Mouse (Mus musculus) adrenal gland, adult 8-10 months (tissue): ENCODE data around the gene Pate4. TPM values are rescaled to one million over a fixed set of nuclear protein-coding genes. Genes with fewer than 3 reads are reported as not detected.
A peak's percentile ranks its signal among the peaks of the same experiment; 100 is the strongest.
"Not testable (repeated sequence)": the region's sequence is repeated elsewhere in the genome, so short reads cannot be mapped to it uniquely, and the experiment has no call there.

Experiments used
- DNase-seq: peaks from one replicate; pipeline ENCODE4 v3.0.0; 2022
- total RNA-seq, 4 experiments: library from RNA; stranded (reverse); gene quantifications; 2 replicates each; pipeline ENCODE4 v1.2.4; 2022

Pate4 gene
- total RNA-seq, result not detected

DNA sequence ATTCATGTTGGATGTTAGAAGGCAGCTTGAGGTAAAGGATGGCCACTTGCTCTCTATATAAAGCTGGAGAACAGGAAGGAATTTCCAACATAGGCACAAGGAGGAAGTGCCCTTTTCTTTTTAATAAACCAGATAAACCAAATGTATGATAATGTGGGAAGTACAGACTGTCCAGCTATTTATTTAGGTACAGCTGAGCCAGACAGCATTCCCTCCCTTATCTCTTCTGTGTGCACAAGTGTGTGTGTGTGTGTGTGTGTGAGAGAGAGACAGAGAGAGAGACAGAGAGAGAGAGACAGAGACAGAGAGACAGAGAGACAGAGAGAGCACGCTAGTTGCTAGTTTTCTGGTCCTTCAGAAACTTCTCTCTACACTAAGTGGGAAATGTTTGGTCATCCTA lies at the start of gene Pate4:
Pate4 (minus strand) TSS at position 101 of the 400 bp plus-strand sequence.
- DNase-seq, result no peak

DNA sequence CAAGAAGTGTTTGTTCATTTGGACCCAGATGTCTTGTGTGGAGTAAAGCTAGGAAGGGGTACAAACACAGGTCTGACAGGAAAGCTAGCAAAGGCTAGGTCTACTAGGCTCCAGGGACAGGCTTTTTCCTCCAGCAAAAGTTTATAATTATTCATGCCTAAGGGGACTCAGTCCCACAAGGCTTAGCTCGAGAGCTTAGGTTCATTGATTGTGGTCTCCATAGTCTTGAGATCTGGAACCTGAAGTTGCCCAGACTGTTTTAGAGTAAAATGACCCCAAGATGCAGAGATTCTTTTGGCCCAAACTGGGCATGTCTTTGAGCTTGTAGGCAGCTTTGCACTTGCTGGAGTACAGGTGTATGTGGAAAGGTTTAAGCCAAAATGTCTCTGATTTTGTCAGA lies 36.4 kb upstream of the Pate4 start, which contains the start of gene Pate3:
Pate3 (minus strand) TSS at position 101 of the 400 bp plus-strand sequence.
- DNase-seq, result no peak

DNA sequence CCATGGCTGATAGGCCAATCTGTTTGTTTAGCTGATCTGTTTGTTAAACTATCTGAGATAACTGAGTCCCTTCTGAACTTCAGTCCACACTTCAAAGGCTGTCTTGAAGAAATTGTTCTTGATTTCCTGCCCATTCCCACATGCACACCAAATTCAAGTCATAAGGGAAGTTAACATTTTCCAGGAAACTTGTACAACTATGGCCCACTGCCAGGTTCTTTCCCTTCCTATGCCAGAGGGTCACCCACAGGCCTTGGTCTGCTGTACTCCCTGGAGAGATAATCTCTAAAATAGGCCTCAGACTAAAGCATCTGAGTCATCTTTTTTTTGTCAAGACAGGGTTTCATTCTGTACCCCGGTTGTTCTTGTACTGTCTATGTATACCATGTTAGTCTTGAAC lies 21.2 kb upstream of the Pate4 start:
- no peak for DNase-seq

DNA sequence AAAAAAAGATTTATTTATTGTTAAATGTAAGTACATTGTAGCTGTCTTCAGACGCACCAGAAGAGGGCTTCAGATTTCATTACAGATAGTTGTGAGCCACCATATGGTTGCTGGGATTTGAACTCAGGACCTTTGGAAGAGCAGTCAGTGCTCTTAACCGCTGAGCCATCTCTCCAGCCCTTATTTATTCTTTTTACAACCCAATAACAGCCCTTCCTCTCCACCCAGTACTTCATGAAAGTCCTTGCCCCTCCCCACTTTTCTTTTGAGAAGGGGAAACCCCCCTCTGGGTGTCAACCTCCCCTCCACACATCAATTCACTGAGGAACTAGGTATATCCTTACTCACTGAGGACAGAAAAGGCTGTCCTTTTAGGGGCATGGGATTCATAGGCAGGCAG lies 5.0 kb upstream of the Pate4 start:
- DNase-seq, result not testable (repeated sequence)

DNA sequence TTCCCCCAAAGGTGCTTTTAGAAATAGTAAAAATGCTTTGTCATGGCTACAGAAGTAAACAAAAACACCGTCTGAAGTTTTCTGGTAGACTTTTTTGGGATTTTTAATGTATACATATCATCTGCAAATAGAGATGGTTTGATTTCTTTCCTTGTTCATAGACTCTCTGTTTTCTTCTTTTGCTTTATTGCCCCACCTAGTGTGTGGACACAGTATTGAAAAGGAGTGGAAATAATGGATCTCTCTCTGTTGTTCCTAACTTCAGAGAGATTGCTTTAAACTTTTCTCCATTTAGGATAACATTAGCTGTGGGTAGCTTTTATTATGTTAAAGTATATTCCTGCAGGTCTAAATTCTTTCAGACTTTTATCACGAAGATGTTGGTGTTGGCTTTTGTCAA lies 2.3 kb upstream of the Pate4 start:
- DNase-seq, result no peak

GRCm38 (mm10) chr9:35607647-35608405 lies 3.9 kb downstream of the Pate4 start:
- no peak for DNase-seq

- DNase-seq, result no peak
Observed at GRCm38 (mm10) chr9:35592903-35593302, 18.8 kb downstream of the Pate4 start.

DNA sequence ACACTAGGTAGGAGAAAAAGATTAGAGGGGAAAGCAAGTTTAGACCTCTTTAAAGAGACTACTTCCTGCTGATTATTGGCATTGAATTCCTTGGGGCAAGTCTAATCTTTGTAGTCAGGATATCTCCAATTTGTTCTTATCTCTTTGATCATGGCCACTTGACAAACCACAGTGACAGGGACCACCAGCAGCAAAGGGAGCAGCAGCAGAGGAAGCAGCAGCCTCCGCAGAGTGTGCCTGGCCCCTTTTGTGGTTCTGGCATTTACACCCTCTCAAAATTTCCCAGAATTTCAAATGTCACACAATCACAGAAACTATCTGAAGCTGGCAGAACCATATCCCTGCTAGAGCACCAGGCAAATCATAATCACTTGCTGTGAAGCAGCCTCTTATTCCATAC lies 24.1 kb downstream of the Pate4 start:
- no peak for DNase-seq

- no peak for DNase-seq
Observed at GRCm38 (mm10) chr9:35574416-35574815, 37.3 kb downstream of the Pate4 start.

DNA sequence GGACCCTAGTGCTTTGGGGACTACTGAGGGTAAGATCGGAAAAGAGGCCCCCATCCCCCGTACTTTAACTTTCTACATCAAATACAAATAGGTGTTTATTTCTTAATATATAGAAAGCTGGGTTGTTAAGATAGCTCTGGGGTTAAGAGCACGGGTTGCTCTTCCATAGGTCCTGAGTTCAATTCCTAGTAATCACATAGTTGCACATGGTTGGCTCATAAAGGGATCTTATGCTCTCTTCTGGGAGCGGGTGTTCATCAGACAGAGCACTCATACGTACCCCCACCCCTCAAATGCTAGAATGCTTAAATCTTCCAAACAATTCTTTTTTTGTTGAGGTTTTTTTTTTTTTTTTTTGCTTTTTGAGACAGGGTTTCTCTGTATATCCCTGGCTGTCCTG lies 41.1 kb downstream of the Pate4 start:
- DNase-seq, result no peak

DNA sequence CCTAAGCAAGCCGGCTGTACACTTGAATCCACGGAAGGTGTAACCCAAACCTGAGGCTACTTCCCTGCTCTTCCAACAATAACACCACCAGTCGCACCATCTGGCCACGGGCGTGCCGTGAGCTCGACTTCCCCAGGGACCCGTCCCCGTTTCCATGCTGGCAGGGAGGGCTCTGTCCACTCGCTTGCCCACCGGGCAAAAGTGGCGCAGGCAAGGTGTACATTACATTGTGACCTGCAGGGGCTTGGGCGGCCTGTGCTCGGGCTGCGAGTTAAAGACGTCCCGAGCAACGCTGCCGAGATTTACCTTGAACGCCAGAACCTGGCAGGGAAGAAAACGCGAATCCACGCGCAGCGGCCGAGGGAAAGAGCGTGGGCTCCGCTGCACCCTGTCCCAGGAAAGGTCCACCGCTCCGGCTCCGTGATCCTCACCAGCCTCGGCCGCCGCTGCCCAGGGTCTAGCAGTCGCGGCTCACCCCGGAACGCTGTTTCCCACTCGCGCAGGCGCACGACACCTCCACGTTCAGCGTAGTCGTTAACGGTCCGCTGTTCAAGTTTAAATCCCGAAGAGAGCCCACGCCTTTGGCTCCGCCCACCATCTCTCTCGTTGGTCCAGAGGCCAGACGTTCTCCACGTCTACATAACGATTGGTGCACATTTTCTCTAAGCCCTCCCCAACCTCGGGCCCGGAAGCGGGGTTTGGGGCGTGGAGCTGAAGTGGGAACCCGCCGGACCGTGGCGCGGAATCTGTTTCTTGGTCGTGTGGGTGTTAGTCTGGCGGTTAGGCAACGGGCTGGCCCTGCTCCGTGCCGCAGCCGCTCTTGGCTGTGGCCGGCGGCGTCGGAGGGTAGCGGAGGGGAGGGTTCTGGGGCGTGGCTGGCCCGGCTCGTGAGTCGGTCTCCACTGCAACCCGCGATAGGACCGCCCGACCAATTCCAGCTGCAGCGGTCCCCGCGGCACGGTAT lies 41.9 kb downstream of the Pate4 start, which contains the start of the genes Pate2 and Hyls1:
Pate2 (plus strand) TSS at position 714 of the 964 bp plus-strand sequence.
Hyls1 (minus strand) TSS at position 828 of the 964 bp plus-strand sequence.
- peak; percentile 94 for DNase-seq

DNA sequence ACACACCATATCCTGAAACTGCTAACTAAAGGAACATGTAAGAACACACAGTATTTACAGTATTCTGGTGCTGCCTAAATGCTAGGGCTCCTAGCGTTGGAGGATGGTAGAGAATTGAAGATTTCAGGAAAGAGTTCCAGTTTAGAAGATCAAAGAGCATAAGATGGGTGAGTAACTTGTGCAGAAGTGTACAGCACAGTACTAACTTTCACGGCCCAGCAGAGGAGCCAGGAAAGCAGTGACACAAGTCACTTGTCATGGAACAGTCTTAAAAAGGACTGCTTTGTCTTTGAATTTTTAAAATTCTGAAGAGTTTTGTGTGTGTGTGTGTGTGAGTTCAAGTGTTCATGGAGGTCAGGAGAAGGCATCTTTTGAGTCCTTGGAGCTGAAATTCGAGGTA lies 43.7 kb downstream of the Pate4 start:
- DNase-seq, result no peak

- DNase-seq, result no peak
Observed at GRCm38 (mm10) chr9:35564536-35565240, 47.1 kb downstream of the Pate4 start.

GRCm38 (mm10) chr9:35561583-35561982 lies 50.2 kb downstream of the Pate4 start:
- DNase-seq, result no peak

- DNase-seq, result no peak
Observed at GRCm38 (mm10) chr9:35561076-35561475, 50.7 kb downstream of the Pate4 start.

DNA sequence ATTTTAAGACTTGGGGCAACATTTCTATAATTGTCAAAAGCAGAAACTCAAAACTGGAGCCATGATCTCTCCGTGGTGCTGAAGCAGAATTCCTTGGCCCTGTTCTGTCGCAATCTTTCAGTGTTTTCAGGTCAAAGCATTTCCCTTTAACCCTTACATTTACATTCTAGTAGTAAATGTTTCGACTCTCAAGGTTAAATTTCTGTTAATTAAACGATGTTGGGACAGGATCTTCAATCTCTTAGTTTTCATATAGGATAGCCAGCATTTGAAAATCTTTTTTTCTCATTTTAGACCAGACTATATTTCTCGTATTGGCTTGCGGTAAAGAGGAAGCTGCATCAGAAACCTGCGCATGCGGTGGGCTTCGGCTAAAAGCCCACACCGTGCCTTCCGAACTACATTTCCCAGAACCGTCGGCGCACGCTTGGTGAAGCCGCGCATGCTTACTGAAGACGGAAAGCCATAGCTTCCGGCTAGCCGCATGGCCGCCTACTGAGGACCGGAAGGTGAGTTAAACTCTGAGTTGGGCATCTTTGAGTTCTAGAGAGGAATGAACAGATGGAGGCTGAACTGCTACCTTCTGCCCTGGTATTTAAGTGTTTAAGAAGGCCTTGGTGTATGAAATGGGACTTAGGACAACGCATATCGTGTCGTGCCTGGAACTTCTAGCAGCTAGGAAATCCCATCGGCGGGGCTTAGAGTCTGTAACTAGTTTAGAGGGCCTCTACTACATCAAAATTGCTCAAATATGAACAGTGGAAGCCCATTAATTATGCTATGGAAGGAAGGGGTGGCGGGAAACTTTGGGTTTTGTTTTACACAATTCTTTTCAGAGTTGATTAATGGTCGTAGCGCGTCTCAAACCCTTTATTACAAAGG lies 52.5 kb downstream of the Pate4 start:
- DNase-seq, result peak; percentile 66

- peak; percentile 7 for DNase-seq
Observed at GRCm38 (mm10) chr9:35558257-35559008, 53.3 kb downstream of the Pate4 start, which contains the start of the genes Ddx25 and Pus3. Gene Ddx25, minus strand, starts transcription at chr9:35558528. Gene Pus3, plus strand, starts transcription at chr9:35558595.
